Mouse (Mus musculus) v-Abl transformed pro-B cells (cell line): Measurements from ENCODE around the gene Zfp866.

Experiments used
- in situ Hi-C, 2 experiments: fragments of 400-800 bp; cut with MboI; formaldehyde crosslinking; loops; one replicate each; pipeline ENCODE4 v1.15.1; 2025; ENCODE audit not compliant: unreplicated experiment in 2 of 2

Zfp866 gene

GRCm38 (mm10) chr8:69799261-69799660 lies 8.3 kb upstream of the Zfp866 start:
- in situ Hi-C loops = no loop called here

- in situ Hi-C loops = no loop called here
These were observed 6.7 kb upstream of the Zfp866 start for GRCm38 (mm10) chr8:69797661-69798060.

- in situ Hi-C loops = no loop called here
These were observed 5.9 kb upstream of the Zfp866 start for GRCm38 (mm10) chr8:69796721-69797345.

- in situ Hi-C loops = no loop called here
These were observed 3.9 kb upstream of the Zfp866 start for GRCm38 (mm10) chr8:69794901-69795300.

GRCm38 (mm10) chr8:69794096-69794495 lies 3.1 kb upstream of the Zfp866 start:
- in situ Hi-C loops = no loop called here

- in situ Hi-C loops = no loop called here
These were observed 2.7 kb upstream of the Zfp866 start for GRCm38 (mm10) chr8:69793666-69794065.

- in situ Hi-C loops = no loop called here
These were observed 564 bp upstream of the Zfp866 start for GRCm38 (mm10) chr8:69791415-69792068.

GRCm38 (mm10) chr8:69790364-69790763 lies 614 bp downstream of the Zfp866 start:
- in situ Hi-C loops = no loop called here

GRCm38 (mm10) chr8:69789731-69790130 lies 1.2 kb downstream of the Zfp866 start:
- in situ Hi-C loops = no loop called here

- in situ Hi-C loops = no loop called here
These were observed 1.9 kb downstream of the Zfp866 start for GRCm38 (mm10) chr8:69789105-69789504.

GRCm38 (mm10) chr8:69777111-69777510 lies 13.9 kb downstream of the Zfp866 start:
- in situ Hi-C loops = no loop called here

- in situ Hi-C loops = no loop called here
These were observed 15.8 kb downstream of the Zfp866 start for GRCm38 (mm10) chr8:69775149-69775534.

GRCm38 (mm10) chr8:69774503-69775148 lies 16.4 kb downstream of the Zfp866 start, which contains the start of gene Gm20422:
Gene Gm20422, minus strand, starts transcription at chr8:69774886.
- in situ Hi-C loops = no loop called here

GRCm38 (mm10) chr8:69772106-69772505 lies 18.9 kb downstream of the Zfp866 start:
- in situ Hi-C loops = no loop called here

GRCm38 (mm10) chr8:69771221-69771620 lies 19.8 kb downstream of the Zfp866 start:
- in situ Hi-C loops = no loop called here

- in situ Hi-C loops = no loop called here
These were observed 29.0 kb downstream of the Zfp866 start for GRCm38 (mm10) chr8:69761814-69762445.

- in situ Hi-C loops = no loop called here
These were observed 32.7 kb downstream of the Zfp866 start for GRCm38 (mm10) chr8:69758316-69758715.

GRCm38 (mm10) chr8:69752437-69752836 lies 38.5 kb downstream of the Zfp866 start:
- in situ Hi-C loops = no loop called here

- in situ Hi-C loops = no loop called here
These were observed 41.2 kb downstream of the Zfp866 start, which contains the start of gene Zfp963 for GRCm38 (mm10) chr8:69749544-69750454. Gene Zfp963, minus strand, starts transcription at chr8:69749970.

- in situ Hi-C loops = no loop called here
These were observed 49.7 kb downstream of the Zfp866 start for GRCm38 (mm10) chr8:69741231-69741630.
